Mouse (Mus musculus) stomach, postnatal 0 days (tissue): ENCODE measurements around the gene Mettl25. TPM values are rescaled to one million over a fixed set of nuclear protein-coding genes. Genes with fewer than 3 reads are reported as not detected.

Experiments
- ATAC-seq: fragments of 200-750 bp; cut with Nextera tagmentation; 2 replicates; pipeline ENCODE4 v1.8.0; 2017; ENCODE audit not compliant: low FRiP score, low TSS enrichment
- DNase-seq: peaks from one replicate; pipeline ENCODE4 v3.0.0-alpha.2; 2016; ENCODE audit warnings: low spot score
- H3K27ac ChIP-seq: fragments of 300-500 bp; sonication (generic); replicated peaks from 2 replicates; pipeline ENCODE4 v1.5.1; 2014; ENCODE audit warnings: mild to moderate bottlenecking, control low read depth
- H3K27me3 ChIP-seq: fragments of 300-500 bp; sonication (generic); 2 replicates; pipeline ENCODE4 v1.6.1; 2014; ENCODE audit warnings: low read length; ENCODE audit not compliant: control insufficient read depth, insufficient read depth
- H3K36me3 ChIP-seq: fragments of 300-500 bp; sonication (generic); 2 replicates; pipeline ENCODE4 v1.6.1; 2014; ENCODE audit warnings: low read length, mixed read lengths; ENCODE audit not compliant: control insufficient read depth, insufficient read depth
- H3K4me1 ChIP-seq: fragments of 300-500 bp; sonication (generic); replicated peaks from 2 replicates; pipeline ENCODE4 v1.6.1; 2014; ENCODE audit warnings: antibody characterized with exemption; ENCODE audit not compliant: control insufficient read depth, insufficient read depth
- H3K4me2 ChIP-seq: fragments of 300-500 bp; sonication (generic); replicated peaks from 2 replicates; pipeline ENCODE4 v1.6.1; 2014; ENCODE audit warnings: low read depth, mild to moderate bottlenecking, control low read depth, moderate library complexity
- H3K4me3 ChIP-seq: fragments of 300-500 bp; sonication (generic); 2 replicates; pipeline ENCODE4 v1.5.1; 2014; ENCODE audit warnings: low read depth, low read length, control low read depth
- H3K9ac ChIP-seq: fragments of 300-500 bp; sonication (generic); 2 replicates; pipeline ENCODE4 v1.6.1; 2014; ENCODE audit warnings: mild to moderate bottlenecking, low read length, control low read depth, mixed read lengths
- H3K9me3 ChIP-seq: fragments of 300-500 bp; sonication (generic); 2 replicates; pipeline ENCODE4 v1.6.1; 2016; ENCODE audit warnings: low read length; ENCODE audit not compliant: control insufficient read depth
- CTCF ChIP-seq: IDR thresholded peaks from 2 replicates; pipeline ENCODE4 v1.5.1; 2016; ENCODE audit warnings: antibody characterized with exemption, low read depth, mild to moderate bottlenecking, moderate library complexity
- EP300 ChIP-seq: optimal IDR thresholded peaks from 2 replicates; pipeline ENCODE3; 2016; ENCODE audit warnings: antibody characterized with exemption
- WGBS: fragments of 180-500 bp; shearing (Covaris S2); extraction: QIAGEN DNeasy Blood & Tissue Kit; methylation state at CpG from one replicate; pipeline ENCODE4 v1.1.7; 2014; 5-methylcytosine and 5-hydroxymethylcytosine counted together
- polyA plus RNA-seq: library from polyadenylated mRNA; unstranded; fragments of >200 nt; fragmentation: Nextera tagmentation; extraction: Ambion mirVana; gene quantifications from 2 replicates; pipeline ENCODE4 v1.2.1, GENCODE M21; 2015

Gene Mettl25
- polyA plus RNA-seq, 1 experiment from 2014 or later: 7.1 TPM

DNA sequence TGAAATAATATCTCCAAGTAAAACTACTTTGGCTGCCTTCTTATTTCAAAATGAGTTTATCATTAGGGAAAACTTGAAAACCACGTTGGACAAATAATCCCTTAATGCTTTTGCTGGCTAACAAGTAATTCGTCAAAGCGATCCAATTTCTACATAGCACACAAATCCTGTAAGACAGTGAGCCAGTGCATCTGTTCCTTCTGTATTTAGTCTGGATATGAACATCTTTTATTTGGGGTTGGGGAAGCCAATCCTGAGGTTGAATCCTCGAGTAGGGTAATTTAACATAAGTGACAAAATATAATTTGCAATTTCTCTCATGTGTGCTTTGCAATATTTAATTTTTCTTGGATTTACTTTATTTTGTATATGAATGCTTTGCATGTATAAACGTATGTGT is 102.2 kb downstream of the Mettl25 start:
- no peaks in the 10 kb centered on the region for H3K4me1 ChIP-seq
- H3K36me3 ChIP-seq: no peaks in the 10 kb centered on the region
- DNase-seq (no peak), ATAC-seq (peak; percentile 35; the same call in 1 of the 2 replicates)
- H3K27me3 ChIP-seq: no peaks in the 10 kb centered on the region
- no peak overlapping the region for H3K27ac ChIP-seq
- 44% methylated on average over 5 of the region's 5 CpGs for WGBS
- TF ChIP-seq CTCF (no peak), EP300 (no peak)
- H3K4me3 ChIP-seq: no peak overlapping the region
- no peak overlapping the region for H3K4me2 ChIP-seq
- H3K9ac ChIP-seq: no peak overlapping the region
- no peaks in the 10 kb centered on the region for H3K9me3 ChIP-seq

DNA sequence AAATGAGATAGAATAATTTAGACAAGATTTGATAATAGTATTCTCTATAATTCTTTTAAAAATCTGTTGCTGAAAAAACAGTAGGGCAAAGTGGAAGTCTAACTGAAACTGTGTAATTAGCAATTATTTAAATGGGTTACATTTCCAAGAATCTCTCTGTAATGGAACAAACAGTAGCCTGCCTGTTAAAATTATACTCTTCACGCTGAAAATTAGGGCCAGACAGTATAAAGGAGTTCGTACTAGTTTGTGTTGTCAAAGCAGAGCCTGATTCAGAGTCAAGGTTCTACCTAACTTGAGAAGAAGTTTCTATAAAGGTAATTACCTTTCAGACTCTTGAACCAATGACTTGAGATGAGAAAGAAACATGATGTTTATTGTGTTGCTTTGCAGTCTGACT is 113.4 kb downstream of the Mettl25 start:
- DNase-seq (no peak), ATAC-seq (no peak)
- Histone ChIP-seq H3K9me3 (no peaks in the 10 kb centered on the region), H3K4me1 (no peaks in the 10 kb centered on the region), H3K4me2 (no peak overlapping the region), H3K36me3 (no peaks in the 10 kb centered on the region), H3K4me3 (no peak overlapping the region), H3K27ac (no peak overlapping the region), H3K9ac (no peak overlapping the region), H3K27me3 (no peaks in the 10 kb centered on the region)
- 81% methylated on average over 2 of the region's 2 CpGs for WGBS
- TF ChIP-seq EP300 (no peak), CTCF (no peak)

GRCm38 (mm10) chr10:105727353-105727752 is 113.8 kb downstream of the Mettl25 start:
- DNase-seq (no peak), ATAC-seq (no peak)
- WGBS: 78% methylated on average over 6 of the region's 6 CpGs
- TF ChIP-seq EP300: no peak
- TF ChIP-seq CTCF: no peak
- H3K4me1 ChIP-seq: no peaks in the 10 kb centered on the region
- H3K9ac ChIP-seq: no peak overlapping the region
- no peaks in the 10 kb centered on the region for H3K27me3 ChIP-seq
- H3K4me2 ChIP-seq: no peak overlapping the region
- no peaks in the 10 kb centered on the region for H3K9me3 ChIP-seq
- no peak overlapping the region for H3K4me3 ChIP-seq
- no peaks in the 10 kb centered on the region for H3K36me3 ChIP-seq
- H3K27ac ChIP-seq: no peak overlapping the region

GRCm38 (mm10) chr10:105714844-105715243 is 126.3 kb downstream of the Mettl25 start:
- 7% methylated on average over 6 of the region's 6 CpGs for WGBS
- H3K4me1 ChIP-seq: no peaks in the 10 kb centered on the region
- H3K4me3 ChIP-seq: no peak overlapping the region
- DNase-seq: peak; percentile 19
- no peaks in the 10 kb centered on the region for H3K9me3 ChIP-seq
- no peaks in the 10 kb centered on the region for H3K27me3 ChIP-seq
- no peak overlapping the region for H3K4me2 ChIP-seq
- H3K27ac ChIP-seq: no peak overlapping the region
- no peaks in the 10 kb centered on the region for H3K36me3 ChIP-seq
- ATAC-seq: no peak
- H3K9ac ChIP-seq: no peak overlapping the region
- TF ChIP-seq EP300 (no peak), CTCF (peak; percentile 90)

GRCm38 (mm10) chr10:105714366-105714765 is 126.8 kb downstream of the Mettl25 start:
- no peak overlapping the region for H3K27ac ChIP-seq
- no peaks in the 10 kb centered on the region for H3K36me3 ChIP-seq
- no peak overlapping the region for H3K4me2 ChIP-seq
- no peaks in the 10 kb centered on the region for H3K27me3 ChIP-seq
- DNase-seq (no peak), ATAC-seq (no peak)
- no peaks in the 10 kb centered on the region for H3K4me1 ChIP-seq
- H3K9ac ChIP-seq: no peak overlapping the region
- H3K4me3 ChIP-seq: no peak overlapping the region
- 46% methylated on average over 4 of the region's 4 CpGs for WGBS
- TF ChIP-seq EP300 (no peak), CTCF (no peak)
- no peaks in the 10 kb centered on the region for H3K9me3 ChIP-seq

DNA sequence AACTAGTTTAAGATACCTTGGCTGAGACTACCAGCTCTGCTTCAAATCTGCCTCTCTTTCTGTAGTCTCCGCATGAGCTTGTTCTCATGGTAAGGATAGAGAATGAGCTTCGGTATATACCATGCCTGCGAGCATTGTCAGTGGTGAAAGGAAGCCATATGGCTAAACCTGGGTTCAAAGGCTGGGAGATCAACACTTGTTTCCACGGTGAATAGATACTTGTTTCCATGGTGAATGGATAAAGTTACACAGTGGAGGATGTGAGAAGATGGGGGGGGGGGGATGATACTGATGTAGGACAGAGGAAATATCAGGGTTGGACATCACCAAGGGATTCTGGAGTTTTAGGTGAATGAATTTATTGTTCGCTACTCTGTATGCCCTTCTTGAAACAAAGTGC is 128.0 kb downstream of the Mettl25 start:
- TF ChIP-seq CTCF (no peak), EP300 (no peak)

More for the DNA sequence above, 128.0 kb downstream of the Mettl25 start:
- Histone ChIP-seq H3K36me3 (no peaks in the 10 kb centered on the region), H3K27ac (no peak overlapping the region), H3K4me2 (no peak overlapping the region), H3K9ac (no peak overlapping the region), H3K4me3 (no peak overlapping the region), H3K9me3 (no peaks in the 10 kb centered on the region), H3K27me3 (no peaks in the 10 kb centered on the region), H3K4me1 (no peaks in the 10 kb centered on the region)
- no peak for DNase-seq
- WGBS: 66% methylated on average over 5 of the region's 5 CpGs
- no peak for ATAC-seq

Other genes starting within 250 kb of the Mettl25 start
- 37.3 and 38.5 TPM in 2 replicates for gene Ccdc59, start 313 bp downstream of the Mettl25 start, polyA plus RNA-seq